Mouse (Mus musculus): ENCODE data around the gene Xndc1. TPM values are rescaled to one million over a fixed set of nuclear protein-coding genes. Genes with fewer than 3 reads are reported as not detected.
"Not testable (repeated sequence)": the region's sequence is repeated elsewhere in the genome, so short reads cannot be mapped to it uniquely, and the experiment has no call there.

The Xndc1 gene
- polyA plus RNA-seq, 1 experiment from 2014 or later, result 28.1 TPM

- Histone ChIP-seq H3K9ac (no peak overlapping the region), H3K36me3 (peaks cover 37% of the 10 kb centered on the region), H3K4me2 (no peak overlapping the region), H3K27me3 (no peaks in the 10 kb centered on the region), H3K9me3 (no peaks in the 10 kb centered on the region), H3K4me3 (no peak overlapping the region), H3K4me1 (replicated peaks) (no peaks in the 10 kb centered on the region; the same call in 1 of the 2 replicates), H3K27ac (replicated peaks) (no peak overlapping the region)
- no peak for ATAC-seq (ENCODE audit: low FRiP score, low read depth)
- WGBS, result 73% methylated on average over 2 of the region's 2 CpGs
Measured at GRCm38 (mm10) chr7:102042314-102042713, 23.0 kb upstream of the Xndc1 start.

GRCm38 (mm10) chr7:102048524-102048923 is 16.8 kb upstream of the Xndc1 start:
- not testable (repeated sequence) for ATAC-seq (ENCODE audit: low FRiP score, low read depth); H3K9ac ChIP-seq; H3K4me3 ChIP-seq; H3K9me3 ChIP-seq; H3K4me1 ChIP-seq (replicated peaks); H3K27me3 ChIP-seq; H3K27ac ChIP-seq (replicated peaks); H3K36me3 ChIP-seq; H3K4me2 ChIP-seq

- H3K27ac ChIP-seq (replicated peaks), result no peak overlapping the region
- H3K4me3 ChIP-seq, result no peak overlapping the region
- ATAC-seq (ENCODE audit: low FRiP score, low read depth), result no peak
- H3K36me3 ChIP-seq, result no peaks in the 10 kb centered on the region
- H3K9ac ChIP-seq, result no peak overlapping the region
- peaks cover 36% of the 10 kb centered on the region for H3K4me1 ChIP-seq (replicated peaks)
- H3K4me2 ChIP-seq, result no peak overlapping the region
- no peaks in the 10 kb centered on the region for H3K9me3 ChIP-seq
- WGBS, result 96% methylated on average over 3 of the region's 3 CpGs
- H3K27me3 ChIP-seq, result no peaks in the 10 kb centered on the region
Measured at GRCm38 (mm10) chr7:102061353-102061752, 4.0 kb upstream of the Xndc1 start.

GRCm38 (mm10) chr7:102062203-102062602 is 3.1 kb upstream of the Xndc1 start:
- Histone ChIP-seq H3K27ac (replicated peaks) (no peak overlapping the region), H3K4me1 (replicated peaks) (peaks cover 40% of the 10 kb centered on the region), H3K4me3 (no peak overlapping the region), H3K27me3 (no peaks in the 10 kb centered on the region), H3K36me3 (no peaks in the 10 kb centered on the region), H3K9me3 (no peaks in the 10 kb centered on the region), H3K4me2 (no peak overlapping the region), H3K9ac (no peak overlapping the region)
- WGBS, result 87% methylated on average over 1 of the region's 1 CpGs
- no peak for ATAC-seq (ENCODE audit: low FRiP score, low read depth)

GRCm38 (mm10) chr7:102063891-102064290 is 1.4 kb upstream of the Xndc1 start:
- Histone ChIP-seq H3K9me3 (no peaks in the 10 kb centered on the region), H3K4me1 (replicated peaks) (peaks cover 40% of the 10 kb centered on the region), H3K4me3 (peak overlapping the region; percentile 72), H3K36me3 (no peaks in the 10 kb centered on the region), H3K27me3 (no peaks in the 10 kb centered on the region), H3K9ac (no peak overlapping the region), H3K4me2 (peak overlapping the region; percentile 65), H3K27ac (replicated peaks) (no peak overlapping the region)
- no peak for ATAC-seq (ENCODE audit: low FRiP score, low read depth)
- 95% methylated on average over 9 of the region's 9 CpGs for WGBS

GRCm38 (mm10) chr7:102064655-102065045 is 661 bp upstream of the Xndc1 start:
- Histone ChIP-seq H3K27me3 (no peaks in the 10 kb centered on the region), H3K4me3 (peak overlapping the region; percentile 72), H3K27ac (replicated peaks) (peak overlapping the region; percentile 88), H3K9me3 (no peaks in the 10 kb centered on the region), H3K4me2 (peak overlapping the region; percentile 65), H3K36me3 (no peaks in the 10 kb centered on the region), H3K4me1 (replicated peaks) (peaks cover 40% of the 10 kb centered on the region), H3K9ac (peak overlapping the region; percentile 75)
- ATAC-seq (ENCODE audit: low FRiP score, low read depth), result peak; percentile 63
- 2% methylated on average over 9 of the region's 9 CpGs for WGBS

- WGBS, result 81% methylated on average over 6 of the region's 6 CpGs
- Histone ChIP-seq H3K9me3 (no peaks in the 10 kb centered on the region), H3K36me3 (peaks cover 3% of the 10 kb centered on the region; the same call in 1 of the 2 replicates), H3K27me3 (no peaks in the 10 kb centered on the region), H3K27ac (replicated peaks) (no peak overlapping the region), H3K9ac (0 out of 2 replicates have a peak overlapping the region, but pooled peaks have one; percentile 75), H3K4me2 (peak overlapping the region; percentile 65), H3K4me1 (replicated peaks) (peaks cover 35% of the 10 kb centered on the region), H3K4me3 (peak overlapping the region; percentile 72)
- ATAC-seq (ENCODE audit: low FRiP score, low read depth), result no peak
Measured at GRCm38 (mm10) chr7:102066363-102066762, 1.1 kb downstream of the Xndc1 start.

- Histone ChIP-seq H3K27me3 (no peaks in the 10 kb centered on the region), H3K4me1 (replicated peaks) (no peaks in the 10 kb centered on the region), H3K27ac (replicated peaks) (no peak overlapping the region), H3K4me2 (no peak overlapping the region), H3K36me3 (peaks cover 67% of the 10 kb centered on the region), H3K9ac (no peak overlapping the region), H3K4me3 (no peak overlapping the region), H3K9me3 (no peaks in the 10 kb centered on the region)
- no peak; the same call in 1 of the 2 replicates for ATAC-seq (ENCODE audit: low FRiP score, low read depth)
- 84% methylated on average over 7 of the region's 7 CpGs for WGBS
Measured at GRCm38 (mm10) chr7:102076714-102077296, 11.5 kb downstream of the Xndc1 start.

GRCm38 (mm10) chr7:102078517-102078916 is 13.2 kb downstream of the Xndc1 start:
- H3K27me3 ChIP-seq, result no peaks in the 10 kb centered on the region
- H3K9ac ChIP-seq, result no peak overlapping the region
- no peaks in the 10 kb centered on the region for H3K9me3 ChIP-seq
- no peaks in the 10 kb centered on the region for H3K4me1 ChIP-seq (replicated peaks)
- no peak overlapping the region for H3K4me3 ChIP-seq
- peaks cover 64% of the 10 kb centered on the region for H3K36me3 ChIP-seq
- ATAC-seq (ENCODE audit: low FRiP score, low read depth), result no peak; the same call in 1 of the 2 replicates
- H3K4me2 ChIP-seq, result no peak overlapping the region
- no peak overlapping the region for H3K27ac ChIP-seq (replicated peaks)
- 79% methylated on average over 7 of the region's 7 CpGs for WGBS

GRCm38 (mm10) chr7:102080311-102080710 is 15.0 kb downstream of the Xndc1 start:
- H3K9ac ChIP-seq, result no peak overlapping the region
- ATAC-seq (ENCODE audit: low FRiP score, low read depth), result no peak
- H3K4me2 ChIP-seq, result no peak overlapping the region
- H3K27ac ChIP-seq (replicated peaks), result no peak overlapping the region
- peaks cover 52% of the 10 kb centered on the region for H3K36me3 ChIP-seq
- no peaks in the 10 kb centered on the region for H3K27me3 ChIP-seq
- no peak overlapping the region for H3K4me3 ChIP-seq
- no peaks in the 10 kb centered on the region for H3K4me1 ChIP-seq (replicated peaks)
- WGBS, result 92% methylated on average over 8 of the region's 8 CpGs
- H3K9me3 ChIP-seq, result no peaks in the 10 kb centered on the region

- H3K9ac ChIP-seq, result no peak overlapping the region
- H3K4me1 ChIP-seq (replicated peaks), result no peaks in the 10 kb centered on the region
- no peaks in the 10 kb centered on the region for H3K9me3 ChIP-seq
- H3K4me3 ChIP-seq, result no peak overlapping the region
- ATAC-seq (ENCODE audit: low FRiP score, low read depth), result no peak
- 96% methylated on average over 5 of the region's 5 CpGs for WGBS
- H3K27me3 ChIP-seq, result no peaks in the 10 kb centered on the region
- H3K36me3 ChIP-seq, result peaks cover 44% of the 10 kb centered on the region
- no peak overlapping the region for H3K4me2 ChIP-seq
- no peak overlapping the region for H3K27ac ChIP-seq (replicated peaks)
Measured at GRCm38 (mm10) chr7:102081784-102082183, 16.5 kb downstream of the Xndc1 start.

GRCm38 (mm10) chr7:102082816-102083215 is 17.5 kb downstream of the Xndc1 start, which contains the start of gene Trpc2:
Gene Trpc2, plus strand, starts transcription at chr7:102083116.
- Histone ChIP-seq H3K9ac (no peak within 1 kb of the TSS), H3K36me3 (peaks cover 39% of the 10 kb centered on the region), H3K4me3 (no peak within 1 kb of the TSS), H3K9me3 (no peaks in the 10 kb centered on the region), H3K27ac (replicated peaks) (no peak within 1 kb of the TSS), H3K4me1 (replicated peaks) (no peaks in the 10 kb centered on the region), H3K4me2 (no peak within 1 kb of the TSS), H3K27me3 (no peaks in the 10 kb centered on the region)
- no peak for ATAC-seq (ENCODE audit: low FRiP score, low read depth)
- WGBS, result 78% methylated on average over 5 of the region's 5 CpGs

All from hindbrain, embryonic 15.5 days (tissue).